Mouse (Mus musculus) kidney, postnatal 0 days (tissue): Measurements from ENCODE around the gene Cd83. TPM values are rescaled to one million over a fixed set of nuclear protein-coding genes. Genes with fewer than 3 reads are reported as not detected.

Experiments used
- ATAC-seq: fragments of 200-750 bp; cut with Nextera tagmentation; replicated peaks from 2 replicates; pipeline ENCODE4 v1.8.0; 2017; ENCODE audit warnings: low read depth, moderate number of reproducible peaks, moderate TSS enrichment, moderate library complexity; ENCODE audit not compliant: low FRiP score
- DNase-seq: peaks from one replicate; pipeline ENCODE4 v3.0.0-alpha.2; 2016; ENCODE audit warnings: low spot score
- H3K27ac ChIP-seq: fragments of 300-500 bp; sonication (generic); 2 replicates; pipeline ENCODE4 v1.5.1; 2014; ENCODE audit warnings: mild to moderate bottlenecking
- H3K27me3 ChIP-seq: fragments of 300-500 bp; sonication (generic); 2 replicates; pipeline ENCODE4 v1.6.1; 2014; ENCODE audit warnings: low read length, mixed read lengths; ENCODE audit not compliant: insufficient read depth
- H3K36me3 ChIP-seq: fragments of 300-500 bp; sonication (generic); 2 replicates; pipeline ENCODE4 v1.6.1; 2014; ENCODE audit warnings: low read length, mixed read lengths; ENCODE audit not compliant: insufficient read depth
- H3K4me1 ChIP-seq: fragments of 300-500 bp; sonication (generic); replicated peaks from 2 replicates; pipeline ENCODE4 v1.6.1; 2014; ENCODE audit warnings: antibody characterized with exemption, low read length, mixed read lengths; ENCODE audit not compliant: insufficient read depth
- H3K4me2 ChIP-seq: fragments of 300-500 bp; sonication (generic); 2 replicates; pipeline ENCODE4 v1.6.1; 2014; ENCODE audit warnings: mild to moderate bottlenecking, low read length, moderate library complexity, mixed read lengths
- H3K4me3 ChIP-seq: fragments of 300-500 bp; sonication (generic); replicated peaks from 2 replicates; pipeline ENCODE4 v1.5.1; 2014; ENCODE audit warnings: low read depth, low read length
- H3K9ac ChIP-seq: fragments of 300-500 bp; sonication (generic); 2 replicates; pipeline ENCODE4 v1.6.1; 2014; ENCODE audit warnings: low read depth, low read length
- H3K9me3 ChIP-seq: fragments of 300-500 bp; sonication (generic); replicated peaks from 2 replicates; pipeline ENCODE4 v1.6.1; 2016; ENCODE audit warnings: low read length, inconsistent platforms, mixed read lengths
- CTCF ChIP-seq: IDR thresholded peaks from 2 replicates; pipeline ENCODE4 v1.5.1; 2016; ENCODE audit warnings: antibody characterized with exemption, low read depth, mild to moderate bottlenecking, moderate library complexity
- WGBS: fragments of 180-500 bp; shearing (Covaris S2); extraction: QIAGEN DNeasy Blood & Tissue Kit; methylation state at CpG from one replicate; pipeline ENCODE4 v1.1.7; 2014; 5-methylcytosine and 5-hydroxymethylcytosine counted together
- polyA plus RNA-seq: library from polyadenylated mRNA; unstranded; fragments of >200 nt; fragmentation: Nextera tagmentation; extraction: Ambion mirVana; gene quantifications from 2 replicates; pipeline ENCODE4 v1.2.1, GENCODE M21; 2015

Cd83 gene
- polyA plus RNA-seq, 1 experiment from 2014 or later: 35.8 TPM

DNA sequence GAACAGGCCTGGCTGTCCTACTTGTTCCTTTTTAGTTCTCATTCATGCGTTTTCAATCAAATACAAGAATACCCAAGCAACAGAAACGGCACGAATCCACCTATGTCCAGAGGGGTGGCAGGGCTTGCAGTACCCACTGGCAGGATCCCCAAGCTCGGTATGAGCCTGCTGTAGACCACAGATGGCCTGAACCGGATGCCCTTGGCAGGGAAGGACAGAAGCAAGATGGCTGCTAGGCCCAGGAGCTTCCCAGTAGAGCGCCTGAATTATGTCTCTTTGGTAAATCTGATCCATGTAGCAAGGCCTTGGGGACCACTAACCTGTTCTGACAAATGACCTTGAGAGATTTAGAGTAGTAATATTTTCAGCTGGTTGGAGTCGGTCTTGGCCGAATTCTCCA lies 28.9 kb downstream of the Cd83 start:
- no peaks in the 10 kb centered on the region for H3K4me1 ChIP-seq
- TF ChIP-seq CTCF: no peak
- 86% methylated on average over 8 of the region's 8 CpGs for WGBS

DNA sequence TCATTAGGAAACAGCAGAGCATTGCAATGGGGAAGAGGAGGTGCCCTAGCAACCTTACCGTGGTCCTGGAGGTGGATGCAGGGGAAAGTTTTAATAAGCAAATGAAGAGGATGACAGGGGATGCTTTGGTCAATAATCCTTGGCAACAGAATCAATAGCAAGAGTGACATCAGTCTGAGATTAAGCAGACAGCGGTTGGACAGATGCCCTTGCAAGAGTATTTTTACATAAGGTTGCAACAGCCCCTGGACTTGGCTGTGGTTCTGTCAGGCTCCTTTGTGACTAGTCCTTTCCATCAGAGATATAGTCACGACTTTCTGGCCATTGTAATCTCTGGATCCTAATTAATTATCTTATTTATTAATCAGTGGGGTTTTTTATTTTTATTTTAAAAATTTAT lies 32.9 kb downstream of the Cd83 start:
- Histone ChIP-seq H3K36me3 (no peaks in the 10 kb centered on the region), H3K27me3 (no peaks in the 10 kb centered on the region), H3K4me2 (no peak overlapping the region), H3K9ac (no peak overlapping the region), H3K4me1 (no peaks in the 10 kb centered on the region), H3K9me3 (no peaks in the 10 kb centered on the region), H3K4me3 (no peak overlapping the region), H3K27ac (no peak overlapping the region)
- no peak for TF ChIP-seq CTCF
- ATAC-seq (no peak), DNase-seq (no peak)
- WGBS: 89% methylated on average over 3 of the region's 3 CpGs

More for the DNA sequence above, 28.9 kb downstream of the Cd83 start:
- H3K4me3 ChIP-seq: no peak overlapping the region
- H3K27me3 ChIP-seq: no peaks in the 10 kb centered on the region
- no peaks in the 10 kb centered on the region for H3K9me3 ChIP-seq
- ATAC-seq: no peak
- no peak for DNase-seq
- H3K9ac ChIP-seq: no peak overlapping the region
- no peak overlapping the region for H3K4me2 ChIP-seq
- no peaks in the 10 kb centered on the region for H3K36me3 ChIP-seq
- H3K27ac ChIP-seq: no peak overlapping the region

DNA sequence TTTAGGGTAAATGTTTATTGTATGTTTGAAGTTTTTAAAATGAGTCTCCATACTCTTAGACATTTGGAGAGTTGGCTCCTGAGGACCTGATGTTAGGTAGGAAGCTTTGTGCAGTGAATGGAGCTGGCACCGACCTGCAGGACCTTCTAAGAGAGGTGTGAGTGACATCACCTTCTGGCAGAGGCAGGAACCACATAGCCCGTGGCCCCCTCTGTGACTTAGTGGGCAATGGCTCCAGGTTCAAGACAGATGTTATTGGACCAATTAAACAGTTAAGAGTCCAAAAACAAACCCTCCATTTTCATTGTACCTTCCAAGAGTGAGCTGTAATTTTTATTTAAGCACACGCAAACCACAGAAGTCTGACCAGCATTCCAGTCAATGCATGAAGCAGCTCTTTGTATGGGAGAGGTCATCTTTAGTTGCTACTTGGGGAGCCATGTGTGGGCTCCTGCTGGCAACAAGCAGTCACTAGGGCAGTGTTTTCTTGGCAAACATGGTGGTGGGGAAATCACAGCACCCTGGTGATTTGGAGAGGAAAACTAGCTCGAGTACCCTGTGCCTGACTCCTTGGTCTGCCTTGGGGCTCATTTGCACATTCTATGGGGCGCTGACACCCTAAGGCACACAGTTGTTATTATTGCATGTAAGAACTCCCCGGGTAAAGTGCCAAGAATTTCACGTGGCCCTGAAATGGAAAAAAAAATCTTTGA lies 33.9 kb downstream of the Cd83 start:
- Histone ChIP-seq H3K9me3 (no peaks in the 10 kb centered on the region), H3K27me3 (no peaks in the 10 kb centered on the region), H3K9ac (no peak overlapping the region), H3K27ac (no peak overlapping the region), H3K4me3 (no peak overlapping the region), H3K4me1 (no peaks in the 10 kb centered on the region), H3K36me3 (no peaks in the 10 kb centered on the region), H3K4me2 (no peak overlapping the region)
- DNase-seq (no peak), ATAC-seq (no peak)
- TF ChIP-seq CTCF: no peak
- 67% methylated on average over 7 of the region's 7 CpGs for WGBS

DNA sequence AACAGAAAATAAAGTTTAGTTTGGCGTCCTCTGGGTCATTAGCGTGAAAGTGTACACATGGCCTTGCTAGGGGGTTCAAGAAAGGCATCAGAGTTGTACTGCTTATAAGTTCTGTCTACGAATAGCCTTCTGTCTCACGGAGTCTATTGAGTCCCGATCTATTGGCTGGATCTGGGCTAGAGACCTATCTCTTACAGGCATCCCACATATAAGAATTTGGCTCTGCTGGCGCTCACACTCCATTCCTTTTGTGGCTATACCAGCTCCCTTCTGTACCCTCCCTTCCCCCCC lies 34.4 kb downstream of the Cd83 start:
- no peak for ATAC-seq
- no peak overlapping the region for H3K4me2 ChIP-seq
- no peaks in the 10 kb centered on the region for H3K36me3 ChIP-seq
- H3K27me3 ChIP-seq: no peaks in the 10 kb centered on the region
- no peak overlapping the region for H3K4me3 ChIP-seq
- WGBS: 87% methylated on average over 6 of the region's 6 CpGs
- DNase-seq: no peak
- no peak overlapping the region for H3K9ac ChIP-seq
- no peaks in the 10 kb centered on the region for H3K4me1 ChIP-seq
- H3K9me3 ChIP-seq: no peaks in the 10 kb centered on the region
- no peak overlapping the region for H3K27ac ChIP-seq
- no peak for TF ChIP-seq CTCF

DNA sequence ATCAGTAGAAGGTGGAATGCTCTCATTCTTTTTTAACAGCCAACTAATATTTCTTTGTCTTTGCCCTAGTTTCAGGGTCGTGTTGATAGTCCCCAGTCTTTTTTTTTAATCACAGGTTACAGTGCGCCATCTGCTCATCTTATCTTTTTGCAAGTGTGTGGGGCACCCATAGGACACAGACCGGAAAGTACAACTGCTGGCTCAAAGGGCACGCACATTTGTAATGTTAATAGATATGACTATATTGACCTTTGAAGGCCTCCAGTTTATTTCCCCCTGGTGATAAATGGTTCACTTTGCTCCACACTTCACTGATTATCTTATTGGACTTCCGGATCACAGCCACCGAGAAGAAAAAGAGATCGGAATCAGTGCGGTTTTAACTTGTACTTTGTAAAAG lies 35.5 kb downstream of the Cd83 start:
- H3K9ac ChIP-seq: no peak overlapping the region
- H3K9me3 ChIP-seq: no peaks in the 10 kb centered on the region
- H3K4me1 ChIP-seq: no peaks in the 10 kb centered on the region
- no peak overlapping the region for H3K27ac ChIP-seq
- no peak overlapping the region for H3K4me2 ChIP-seq
- no peak for TF ChIP-seq CTCF
- DNase-seq: no peak
- 60% methylated on average over 8 of the region's 8 CpGs for WGBS
- no peaks in the 10 kb centered on the region for H3K27me3 ChIP-seq
- H3K36me3 ChIP-seq: no peaks in the 10 kb centered on the region
- H3K4me3 ChIP-seq: no peak overlapping the region
- no peak for ATAC-seq

DNA sequence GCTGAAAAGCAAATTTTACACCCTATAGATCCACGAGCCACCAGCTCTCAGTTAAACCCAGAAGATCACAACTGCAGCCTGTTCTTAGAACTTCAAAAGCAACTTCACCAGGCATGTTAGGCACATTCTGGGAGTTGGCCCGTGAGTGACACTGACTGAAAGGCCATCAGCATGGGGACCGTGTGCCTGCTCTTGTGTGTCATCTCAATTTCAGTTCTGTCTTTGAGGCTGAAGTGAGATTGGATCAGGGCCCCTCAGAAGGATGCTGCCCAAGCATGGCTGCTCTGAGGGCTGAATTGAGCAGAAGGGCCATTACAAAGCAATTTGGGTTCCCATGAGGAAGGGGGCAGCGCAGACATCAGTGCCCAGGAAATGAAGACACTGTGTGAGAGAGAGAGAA lies 37.7 kb downstream of the Cd83 start:
- Histone ChIP-seq H3K9me3 (no peaks in the 10 kb centered on the region), H3K4me2 (no peak overlapping the region), H3K36me3 (no peaks in the 10 kb centered on the region), H3K9ac (no peak overlapping the region), H3K27me3 (no peaks in the 10 kb centered on the region), H3K4me1 (no peaks in the 10 kb centered on the region), H3K27ac (no peak overlapping the region), H3K4me3 (no peak overlapping the region)
- no peak for TF ChIP-seq CTCF
- 56% methylated on average over 4 of the region's 4 CpGs for WGBS
- ATAC-seq: no peak
- no peak for DNase-seq

DNA sequence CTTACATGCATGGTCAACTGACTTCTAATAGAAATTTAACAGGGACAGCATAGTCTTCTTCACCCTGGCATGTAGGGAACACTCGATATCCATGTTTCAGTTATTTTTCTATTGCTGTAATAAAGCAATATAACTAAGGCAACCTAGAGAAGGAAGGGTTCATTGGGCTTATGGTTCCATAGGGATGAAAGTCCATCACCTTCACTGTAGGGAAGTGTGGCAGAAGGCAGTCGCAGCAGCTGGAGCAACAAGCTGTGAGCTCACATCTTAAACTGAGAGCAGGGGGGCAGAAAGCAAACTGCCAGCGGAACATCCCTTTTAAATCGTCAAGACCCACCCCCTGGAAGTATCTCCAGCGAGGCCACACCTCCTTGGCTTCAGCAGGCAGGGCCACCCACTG lies 44.1 kb downstream of the Cd83 start:
- H3K27me3 ChIP-seq: no peaks in the 10 kb centered on the region
- no peak overlapping the region for H3K9ac ChIP-seq
- no peaks in the 10 kb centered on the region for H3K9me3 ChIP-seq
- H3K4me3 ChIP-seq: no peak overlapping the region
- H3K4me2 ChIP-seq: no peak overlapping the region
- H3K27ac ChIP-seq: no peak overlapping the region
- TF ChIP-seq CTCF: no peak
- ATAC-seq (no peak), DNase-seq (no peak)
- H3K36me3 ChIP-seq: no peaks in the 10 kb centered on the region
- no peaks in the 10 kb centered on the region for H3K4me1 ChIP-seq
- WGBS: 67% methylated on average over 5 of the region's 5 CpGs
